Mouse (Mus musculus): ENCODE results near the gene Tspoap1.

DNA sequence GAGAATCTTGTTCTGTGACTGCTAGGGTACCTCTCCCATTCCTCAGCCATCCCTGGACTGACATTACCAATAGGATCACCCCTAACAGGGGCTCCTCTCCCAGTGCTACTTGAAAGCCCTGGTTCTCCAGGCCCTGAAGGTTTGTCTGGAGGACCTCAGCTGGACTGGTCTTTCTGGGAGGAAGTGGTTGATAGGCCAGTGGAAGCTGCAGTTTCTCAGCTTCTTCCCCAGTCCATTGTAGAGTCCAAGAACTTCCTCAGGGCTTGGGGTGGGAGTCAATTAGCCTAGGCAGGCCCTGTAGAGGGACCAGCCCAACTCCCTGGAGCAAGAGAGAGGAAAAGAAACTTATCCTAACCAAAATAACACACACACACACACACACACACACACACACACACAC lies 34.8 kb upstream of the Tspoap1 start:
- TF ChIP-seq CTCF (IDR thresholded peaks at IDR 0.05; ENCODE audit: control insufficient read depth, insufficient read depth, insufficient replicate concordance, low read depth, low read length) (no peak), POLR2A (IDR thresholded peaks at IDR 0.05; ENCODE audit: control insufficient read depth, low read depth, low read length) (no peak)
